Mouse (Mus musculus) liver, adult 2 months (tissue): ENCODE measurements at regions not wholly inside any gene's neighbourhood (a gene's known extent, or its start where the extent isn't known, plus 50 kb on each side); places are given as distances from the start of the nearest gene placed in this dataset.

Source experiments
- CTCF ChIP-seq: fragments of 200-500 bp; IDR thresholded peaks from 2 replicates; pipeline ENCODE4 v1.5.1; 2011; ENCODE audit warnings: low read depth, low read length, control low read depth
- POLR2A ChIP-seq: fragments of 200-500 bp; IDR thresholded peaks from 2 replicates; pipeline ENCODE4 v1.6.1; 2011; ENCODE audit warnings: low read length, control low read depth; ENCODE audit not compliant: insufficient read depth; ENCODE audit errors: extremely low read depth

DNA sequence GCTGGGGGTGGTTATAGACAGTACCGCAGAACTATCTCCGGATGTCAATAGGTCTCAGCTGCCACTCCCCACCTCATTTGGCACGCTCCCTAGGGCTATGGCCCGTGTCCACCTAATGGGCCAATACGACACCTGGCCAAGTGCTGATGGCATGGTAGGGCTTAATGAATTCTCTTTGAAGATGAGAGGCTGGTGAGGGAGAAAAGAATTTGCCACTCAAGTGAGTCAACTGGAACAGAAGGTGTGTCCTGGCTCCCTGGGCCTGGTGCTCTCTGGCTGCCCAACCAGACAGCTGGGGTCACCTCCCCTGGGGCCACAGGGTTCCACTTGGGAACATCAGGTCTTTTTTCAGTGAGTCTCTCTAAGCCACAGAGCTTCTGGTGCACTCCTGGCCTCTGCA is 187.7 kb upstream of the Lpp start:
- no peak for TF ChIP-seq CTCF
- TF ChIP-seq POLR2A, result no peak
